Mouse (Mus musculus) bone marrow macrophage, adult 2 months (primary cell): ENCODE results near the gene Wrap73.

ENCODE experiments used
- CTCF ChIP-seq: IDR thresholded peaks from 2 replicates; pipeline ENCODE4 v1.5.1; 2012; ENCODE audit warnings: low read depth, mild to moderate bottlenecking, low read length, moderate library complexity
- POLR2A ChIP-seq: IDR thresholded peaks from 2 replicates; pipeline ENCODE4 v1.6.1; 2012; ENCODE audit warnings: mild to moderate bottlenecking, low read depth, low read length, borderline replicate concordance

DNA sequence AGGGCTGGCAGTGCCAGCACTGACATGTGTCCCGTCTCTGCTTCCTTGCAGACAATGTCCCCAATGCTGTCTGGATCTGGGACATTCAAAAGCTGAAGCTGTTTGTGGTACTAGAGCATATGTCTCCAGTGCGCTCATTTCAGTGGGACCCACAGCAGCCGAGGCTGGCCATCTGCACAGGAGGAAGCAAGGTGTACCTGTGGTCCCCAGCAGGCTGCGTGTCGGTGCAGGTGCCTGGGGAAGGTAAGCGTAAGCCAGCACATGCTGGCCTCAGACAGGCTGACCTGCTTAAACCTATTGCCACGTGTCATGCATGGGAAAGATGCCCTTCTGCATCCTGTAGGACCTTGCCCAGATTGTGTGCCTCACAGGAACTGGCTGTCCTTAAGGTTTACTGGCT lies 13.9 kb downstream of the Wrap73 start:
- no peak for TF ChIP-seq CTCF
- no peak for TF ChIP-seq POLR2A
